Mouse (Mus musculus) Muller cell, postnatal 12 days (primary cell): ENCODE data around the gene Pdzd2.

Source experiments
- DNase-seq: peaks from one replicate; pipeline ENCODE4 v3.0.0-alpha.2; 2015; ENCODE audit errors: inconsistent ontology term

The Pdzd2 gene

DNA sequence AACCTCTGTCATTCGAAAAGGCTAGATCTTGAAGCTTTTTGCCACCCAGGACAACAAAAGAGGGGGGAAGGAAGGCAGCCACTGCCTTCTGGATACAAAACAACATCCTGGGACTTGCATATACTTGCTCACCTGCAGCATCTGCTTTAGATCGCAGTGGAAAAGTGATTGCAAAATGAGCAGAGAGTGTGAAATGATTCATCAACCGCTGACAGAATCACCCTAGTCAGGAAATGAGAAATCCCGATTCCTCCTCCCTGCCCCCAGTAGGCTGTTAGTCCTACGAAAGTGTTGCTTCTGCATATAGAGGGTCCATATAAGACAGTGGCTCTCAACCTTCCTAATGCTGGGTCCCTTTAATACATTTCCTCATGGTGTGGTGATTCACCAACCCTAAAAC lies 258.5 kb downstream of the Pdzd2 start:
- DNase-seq, result no peak

DNA sequence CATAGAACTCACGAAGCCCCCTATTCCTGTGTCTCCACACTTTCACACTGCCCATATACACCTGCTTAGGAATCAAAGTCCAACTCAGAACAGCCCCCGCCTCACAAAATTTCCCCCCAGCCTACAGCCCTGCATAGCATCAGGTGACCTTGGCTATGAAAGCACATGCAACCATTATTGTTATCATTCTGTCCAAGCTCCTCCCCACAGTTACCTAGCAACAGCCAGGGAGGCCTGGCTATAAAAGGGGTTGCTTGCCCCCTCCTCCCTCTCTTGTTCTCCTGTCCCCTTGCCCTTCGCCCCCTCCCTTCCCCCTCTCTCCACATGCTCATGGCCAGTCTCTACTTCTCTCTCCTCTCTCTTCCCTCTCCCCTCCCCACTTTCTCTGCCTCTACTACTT lies 259.4 kb downstream of the Pdzd2 start:
- DNase-seq, result no peak

DNA sequence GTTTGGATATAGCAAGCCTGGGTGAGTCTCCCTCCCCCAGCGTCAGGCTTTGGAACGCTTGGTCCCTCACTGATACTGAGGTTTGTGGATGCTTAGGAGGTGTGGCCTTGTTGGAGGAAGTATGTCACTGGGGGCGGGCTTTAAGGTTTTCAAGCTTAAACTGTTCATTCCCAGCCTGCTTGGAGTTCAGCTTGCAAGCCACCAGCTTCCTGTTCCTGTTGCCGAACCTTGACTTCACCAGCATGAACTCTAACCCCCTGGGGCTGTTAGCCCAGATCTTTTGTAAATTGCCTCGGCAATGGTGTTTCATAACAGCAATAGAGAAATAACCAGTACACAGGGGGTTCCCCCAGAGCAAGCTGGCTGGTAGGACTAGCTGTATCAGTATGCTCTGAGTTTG lies 260.4 kb downstream of the Pdzd2 start:
- no peak for DNase-seq

DNA sequence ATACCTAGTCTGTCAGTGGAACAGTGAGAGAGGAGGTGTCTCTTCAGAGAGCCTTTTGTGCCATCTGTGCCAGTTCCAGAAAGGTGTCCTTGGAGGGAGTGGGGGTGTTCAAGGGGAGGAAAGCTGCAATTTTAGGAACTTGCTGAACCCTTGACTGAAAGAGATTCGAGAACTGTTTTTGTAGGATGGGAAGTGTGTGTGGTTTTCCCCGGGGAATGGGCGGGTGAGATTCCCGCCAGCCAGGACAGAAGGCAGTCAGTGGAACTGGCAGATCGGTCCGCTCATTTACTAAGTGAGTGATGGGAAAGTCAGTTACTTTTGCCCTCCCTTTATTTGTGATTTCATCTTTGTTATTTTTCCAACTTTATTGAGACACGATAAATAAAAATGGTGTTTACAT lies 266.1 kb downstream of the Pdzd2 start:
- no peak for DNase-seq

DNA sequence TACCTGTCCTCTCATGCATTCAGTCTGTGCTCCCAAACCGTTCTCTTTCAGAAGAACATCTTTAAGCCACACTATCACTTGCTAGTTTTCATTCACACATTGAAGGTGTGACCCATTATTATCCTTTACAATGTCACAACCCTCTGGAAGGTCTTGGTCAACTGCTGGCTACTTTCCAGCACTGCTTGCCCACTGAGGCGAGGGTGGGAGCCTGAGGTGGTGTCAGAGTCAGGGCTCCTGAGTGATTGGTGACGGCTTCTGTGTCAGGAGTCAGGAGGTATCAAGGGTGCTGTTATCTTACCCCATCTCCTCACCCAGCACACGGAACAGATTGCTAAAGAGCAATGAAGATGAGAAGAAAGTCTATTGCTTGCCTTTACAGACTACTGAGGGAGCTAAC lies 267.1 kb downstream of the Pdzd2 start:
- no peak for DNase-seq

DNA sequence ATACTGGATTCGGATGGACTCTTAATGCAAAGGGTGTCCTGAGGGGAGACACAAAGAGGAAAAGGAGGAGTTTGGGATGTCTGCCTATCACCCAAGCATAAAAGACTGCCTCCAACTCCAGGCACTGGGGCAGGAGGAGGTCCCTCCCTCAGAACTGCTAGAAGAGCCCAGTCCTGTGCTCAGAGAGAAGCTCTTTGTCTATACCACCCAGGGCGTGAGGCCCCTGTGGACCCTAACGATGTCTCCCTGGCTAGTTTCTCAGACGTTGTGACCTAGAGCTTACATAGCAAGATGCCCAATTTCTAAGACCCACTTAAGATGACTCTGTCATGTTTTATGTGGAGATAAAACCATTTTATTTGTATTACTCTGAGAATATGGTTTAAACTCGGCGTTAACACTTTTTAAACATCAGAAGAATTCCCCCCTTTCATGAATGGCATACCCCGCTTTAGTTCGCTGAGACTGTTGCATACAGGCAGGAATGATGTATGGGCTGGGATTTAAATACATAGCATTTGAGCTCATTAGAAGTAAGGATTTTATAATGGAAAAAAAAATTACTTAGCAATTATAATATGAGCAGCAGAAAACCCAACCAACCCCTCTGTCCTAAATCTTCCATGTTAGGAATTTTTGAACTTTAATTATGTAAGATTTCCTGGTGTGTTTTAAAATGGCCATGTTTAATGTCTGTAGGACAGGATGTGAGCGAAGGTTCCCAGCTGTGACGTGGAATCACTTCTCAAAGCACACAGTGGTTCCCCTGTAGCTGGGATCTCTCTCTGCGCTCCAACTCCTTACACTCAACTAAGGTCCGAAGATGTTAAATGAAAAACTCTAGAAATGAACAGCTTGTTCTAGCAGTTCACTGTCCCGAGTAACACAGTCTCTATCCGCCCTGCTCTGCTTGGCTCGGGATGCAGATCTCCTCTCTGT lies 268.6 kb downstream of the Pdzd2 start:
- no peak for DNase-seq

DNA sequence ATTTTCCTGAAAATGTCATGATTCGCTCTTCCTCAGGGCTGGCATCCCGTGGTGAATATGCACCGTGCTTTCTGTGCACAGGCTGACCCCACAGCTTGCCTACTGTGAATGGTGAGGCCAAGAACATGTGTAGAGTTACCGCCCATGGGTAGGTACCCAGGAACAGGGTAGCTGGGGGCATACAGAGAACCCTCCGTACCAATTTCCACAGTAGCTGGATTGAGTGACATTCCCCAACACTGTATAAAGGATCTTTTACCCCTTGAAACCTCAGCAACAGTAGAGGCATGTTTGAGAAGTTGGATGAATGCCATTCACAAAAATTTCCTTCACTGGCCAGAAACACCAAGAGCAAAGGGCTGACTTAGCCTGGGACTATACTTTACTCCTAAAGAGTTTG lies 271.1 kb downstream of the Pdzd2 start:
- no peak for DNase-seq

DNA sequence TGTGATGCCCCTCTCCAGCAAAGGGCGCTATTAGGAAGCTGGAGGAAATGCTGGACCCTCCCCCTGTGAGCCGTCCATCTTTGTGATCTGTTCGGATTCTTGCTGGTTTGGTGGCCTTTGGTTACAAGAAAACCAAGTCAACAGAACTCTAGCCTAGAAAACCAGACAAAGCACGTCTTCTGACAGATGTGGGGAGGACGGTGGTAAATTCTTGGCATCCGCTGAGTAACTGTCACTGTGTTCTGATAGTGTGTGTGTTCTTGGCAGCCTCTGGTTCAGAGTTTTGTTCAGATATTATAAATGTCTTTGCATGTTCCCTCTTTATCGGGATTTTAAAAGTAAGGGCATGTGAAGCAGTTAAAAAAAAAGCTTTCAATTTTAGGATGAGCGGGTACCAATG lies 274.0 kb downstream of the Pdzd2 start:
- no peak for DNase-seq

DNA sequence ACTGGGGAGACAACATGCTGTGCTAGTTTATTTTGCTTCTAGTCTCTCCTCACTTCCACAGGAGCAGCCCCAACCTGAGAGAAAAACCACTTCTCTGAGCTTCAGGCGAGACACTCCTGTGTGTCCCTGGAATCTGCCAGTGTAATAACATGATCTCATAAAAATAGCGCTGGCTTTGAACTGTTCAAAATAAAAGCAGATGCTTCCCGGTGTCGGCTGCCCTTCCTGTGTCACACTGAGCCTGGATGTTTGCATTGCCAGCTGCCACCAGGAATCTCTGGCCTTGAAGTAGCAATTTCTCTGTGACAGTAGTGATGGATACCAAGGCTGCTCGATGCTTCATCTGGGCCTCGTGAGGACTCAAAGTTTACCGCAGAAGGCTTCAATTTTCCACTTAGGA lies 282.9 kb downstream of the Pdzd2 start:
- no peak for DNase-seq

DNA sequence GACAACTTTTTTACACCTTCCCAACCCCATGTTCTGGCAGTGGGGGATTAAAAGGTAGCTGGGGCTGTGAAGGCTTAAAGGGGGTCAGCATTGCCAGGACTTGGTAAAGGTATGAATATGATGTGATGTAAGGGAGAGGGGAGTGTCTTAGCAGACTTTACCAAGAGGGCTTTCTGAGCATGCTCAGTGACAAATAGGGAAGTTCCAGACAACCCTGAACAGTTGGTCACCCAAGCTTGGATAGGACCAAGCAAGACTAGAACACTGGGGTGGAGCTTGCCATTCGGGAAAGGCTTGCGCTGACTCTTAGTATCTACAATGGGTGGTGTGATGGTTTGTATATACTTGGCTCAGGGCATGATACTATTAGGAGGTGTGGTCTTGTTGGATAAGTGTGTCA lies 286.4 kb downstream of the Pdzd2 start:
- DNase-seq, result no peak

DNA sequence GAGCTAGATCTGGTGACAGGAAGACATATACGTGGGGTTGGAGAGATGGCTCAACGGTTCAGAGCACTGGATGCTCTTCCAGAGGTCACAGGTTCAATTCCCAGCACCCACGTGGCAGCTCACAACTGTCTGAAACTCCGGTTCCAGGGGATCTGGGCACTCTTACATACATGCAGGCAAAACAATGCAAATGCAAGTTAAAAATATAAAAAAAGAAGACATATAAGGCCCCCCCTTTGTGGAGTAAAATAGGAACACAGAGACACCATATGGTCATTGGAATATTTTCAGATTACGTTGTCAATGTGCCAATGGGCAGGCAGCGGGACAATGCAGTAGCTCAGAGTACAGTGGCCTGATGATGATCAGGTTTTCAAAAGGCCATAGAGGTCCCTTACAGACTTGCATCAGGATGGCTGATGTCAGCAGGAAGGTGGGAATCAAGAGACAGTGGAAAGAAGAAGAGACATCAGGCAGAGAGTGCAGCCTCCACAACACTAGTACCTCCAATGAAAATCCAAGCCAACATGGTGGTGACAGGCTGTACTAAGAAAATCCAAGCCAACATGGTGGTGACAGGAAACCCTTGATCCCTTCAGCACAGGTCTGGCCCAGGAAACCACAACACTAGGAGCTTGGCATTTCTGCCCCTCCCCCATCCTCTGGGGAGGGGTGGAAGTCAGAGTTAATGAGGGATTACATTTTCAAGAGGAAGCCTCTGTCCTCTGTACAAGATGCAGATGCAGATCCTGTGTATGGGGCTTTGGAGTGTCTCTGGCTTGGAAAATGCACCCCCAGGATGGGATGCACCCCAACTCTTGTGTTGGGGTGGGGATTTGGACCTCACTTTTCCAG lies 287.4 kb downstream of the Pdzd2 start:
- no peak for DNase-seq

DNA sequence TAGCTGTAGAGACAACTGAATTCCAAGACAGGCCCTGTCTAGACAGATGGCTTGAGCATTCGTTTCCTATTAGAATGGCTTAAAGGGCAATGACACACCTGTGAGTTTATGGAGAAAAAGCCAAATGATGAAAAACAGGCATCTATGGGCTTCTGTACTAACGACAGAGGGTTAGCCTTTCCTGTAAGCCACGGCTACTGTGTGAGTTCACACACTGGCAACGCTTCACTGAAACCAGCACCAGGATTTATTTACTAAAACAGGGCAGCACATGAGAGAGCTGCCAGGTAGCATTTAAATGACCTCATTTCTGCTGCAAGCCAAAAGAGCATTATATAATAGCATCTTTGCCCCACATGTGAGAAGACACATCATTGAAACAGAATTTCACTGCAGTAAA lies 288.3 kb downstream of the Pdzd2 start:
- no peak for DNase-seq

DNA sequence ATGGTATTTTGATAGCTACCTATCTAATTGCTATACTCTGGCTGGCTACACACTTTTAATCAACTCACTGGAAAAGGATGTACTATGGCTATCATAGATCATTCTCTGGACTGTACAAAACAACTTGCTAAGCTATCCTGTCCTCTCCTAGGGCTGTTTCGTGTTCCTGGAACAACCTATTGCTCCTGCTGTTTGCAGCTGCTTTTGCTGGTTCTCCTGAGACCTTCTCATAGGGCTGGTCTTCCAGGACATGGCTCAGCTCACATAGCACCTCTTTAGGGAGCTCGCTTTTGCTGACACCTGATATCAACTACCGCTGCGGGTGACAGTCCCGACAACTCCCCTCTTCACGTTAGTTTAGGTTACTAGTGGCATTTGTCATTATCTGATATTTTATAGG lies 288.9 kb downstream of the Pdzd2 start:
- no peak for DNase-seq

DNA sequence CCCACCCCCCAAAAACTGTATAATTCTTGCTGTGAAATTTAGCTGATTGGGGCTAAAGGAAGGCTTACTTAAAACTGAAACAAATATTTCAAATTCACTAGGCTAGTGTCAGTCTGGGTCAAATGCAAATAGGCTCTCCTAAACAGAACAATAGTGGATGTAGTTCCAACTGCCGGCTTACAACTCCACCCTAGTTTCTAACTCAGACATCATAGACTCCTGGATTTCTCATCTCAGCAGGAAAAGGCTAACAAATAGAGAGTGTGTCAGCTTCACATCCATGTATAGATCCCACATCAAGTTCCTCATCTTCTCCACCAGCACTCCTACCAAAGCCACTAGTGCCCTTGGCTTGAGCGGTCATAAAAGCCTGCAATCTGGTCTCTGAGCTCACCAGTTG lies 290.4 kb downstream of the Pdzd2 start:
- no peak for DNase-seq

DNA sequence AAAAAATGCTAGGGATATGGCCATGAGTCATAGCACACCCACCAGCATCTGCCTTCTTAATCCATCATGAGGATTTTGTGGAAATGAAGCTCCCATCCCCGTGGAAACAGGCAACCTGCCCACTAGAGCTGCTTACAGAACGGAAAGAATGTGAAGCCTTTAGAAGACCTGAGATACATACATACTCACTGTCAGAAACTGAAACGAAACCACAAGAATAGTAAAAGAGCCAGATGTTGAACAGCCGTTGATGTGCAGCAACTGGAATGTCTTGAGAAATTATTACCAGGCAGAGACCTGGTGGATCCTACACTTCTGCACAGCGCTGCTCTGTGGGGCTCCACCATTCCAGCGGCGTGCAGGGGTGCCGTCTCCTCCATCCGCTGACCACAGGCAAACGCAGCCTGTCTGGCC lies 292.7 kb downstream of the Pdzd2 start:
- peak; percentile 50 for DNase-seq

DNA sequence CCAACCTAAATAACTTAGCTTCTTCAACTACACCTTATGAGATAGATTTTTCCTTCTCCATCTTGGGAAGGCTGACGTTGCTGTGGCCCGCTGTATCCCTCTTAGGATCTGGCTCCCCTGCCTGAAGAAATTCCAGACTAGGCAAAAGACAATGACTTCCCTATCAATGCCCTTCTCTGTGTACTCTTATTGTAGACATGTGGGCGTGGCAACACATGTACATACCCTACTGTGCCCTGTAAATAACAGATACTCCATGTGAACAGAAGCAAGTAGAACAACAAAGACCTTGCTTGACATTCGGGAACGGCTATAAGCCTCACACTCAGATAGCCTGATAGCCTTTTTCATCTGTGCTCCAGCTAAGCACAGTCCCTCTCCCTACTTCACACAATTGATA lies 295.2 kb downstream of the Pdzd2 start:
- no peak for DNase-seq

DNA sequence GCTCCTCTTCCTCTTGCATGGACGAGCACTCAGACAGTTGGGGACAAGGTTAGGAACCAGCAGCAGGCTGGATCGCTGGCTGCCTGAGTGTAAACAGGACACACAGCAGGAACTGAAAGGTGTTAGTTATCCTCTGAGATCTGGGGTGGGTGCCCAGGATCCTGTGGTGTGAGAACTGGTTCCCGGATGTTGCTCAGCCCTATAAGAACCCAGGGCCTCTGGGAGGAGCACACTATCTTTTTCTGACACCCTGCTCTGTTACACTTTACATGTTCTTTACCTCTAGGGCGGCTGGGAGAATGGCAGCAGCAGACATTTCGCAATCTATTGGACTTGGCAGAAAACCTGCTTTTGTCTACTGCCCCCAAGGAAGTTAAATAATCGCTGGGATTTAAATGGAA lies 300.4 kb downstream of the Pdzd2 start:
- DNase-seq, result no peak

DNA sequence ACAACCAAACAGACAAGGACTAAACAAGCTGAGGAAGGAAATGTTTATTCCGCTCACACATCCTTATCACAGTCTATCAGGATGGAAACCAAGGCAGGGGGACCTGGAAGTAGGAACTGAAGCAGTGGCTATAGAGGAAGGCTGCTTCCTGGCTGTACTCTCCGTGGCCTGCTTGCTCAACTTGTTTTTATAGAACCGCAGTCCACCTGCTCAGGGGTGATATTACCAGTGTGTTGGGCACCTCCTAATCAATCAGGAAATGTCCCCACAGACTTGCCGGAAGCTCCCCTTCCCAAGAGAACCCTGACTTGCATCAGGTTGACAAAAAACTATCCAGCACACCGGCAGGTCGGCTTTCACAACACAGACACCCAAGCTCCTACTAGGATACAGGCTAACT lies 301.0 kb downstream of the Pdzd2 start:
- no peak for DNase-seq

DNA sequence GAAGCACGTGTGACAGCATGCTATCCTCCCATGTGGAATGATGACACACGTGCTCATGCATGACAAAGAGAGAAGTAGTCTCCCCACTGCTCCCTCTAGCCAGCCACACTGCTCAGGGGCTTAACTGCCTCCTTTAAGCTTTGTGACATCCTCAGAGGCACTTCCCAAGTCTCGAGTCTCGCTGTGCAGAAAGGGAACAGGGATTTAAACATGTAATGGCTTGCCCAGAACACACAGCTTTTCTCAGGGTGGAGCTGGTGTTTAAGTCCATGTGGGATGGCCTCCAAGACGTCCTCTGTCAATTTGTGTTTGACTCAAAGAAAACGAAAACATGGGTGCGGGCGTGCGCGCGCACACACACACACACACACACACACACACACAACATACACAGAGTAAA lies 301.6 kb downstream of the Pdzd2 start:
- no peak for DNase-seq

DNA sequence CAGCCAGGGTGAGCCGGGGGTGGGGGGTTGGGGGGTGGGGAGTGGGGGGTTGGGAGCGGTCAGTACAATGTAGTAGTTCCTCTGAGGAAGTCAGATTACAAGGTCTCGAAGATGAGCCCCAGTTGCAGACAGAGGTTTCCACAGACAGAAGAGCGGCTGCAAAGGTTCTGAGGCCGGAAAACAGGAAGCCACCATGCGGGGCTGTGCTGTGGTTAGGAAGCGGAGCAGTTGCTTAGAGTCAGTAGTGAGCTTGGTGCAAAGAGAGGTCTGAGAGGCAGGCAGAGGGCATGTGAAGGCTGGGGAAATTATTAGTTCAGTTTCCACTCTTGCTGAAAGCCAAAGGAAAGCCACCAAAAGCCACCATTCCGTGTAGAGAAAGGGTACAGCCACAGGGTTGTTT lies 303.8 kb downstream of the Pdzd2 start:
- DNase-seq, result no peak

DNA sequence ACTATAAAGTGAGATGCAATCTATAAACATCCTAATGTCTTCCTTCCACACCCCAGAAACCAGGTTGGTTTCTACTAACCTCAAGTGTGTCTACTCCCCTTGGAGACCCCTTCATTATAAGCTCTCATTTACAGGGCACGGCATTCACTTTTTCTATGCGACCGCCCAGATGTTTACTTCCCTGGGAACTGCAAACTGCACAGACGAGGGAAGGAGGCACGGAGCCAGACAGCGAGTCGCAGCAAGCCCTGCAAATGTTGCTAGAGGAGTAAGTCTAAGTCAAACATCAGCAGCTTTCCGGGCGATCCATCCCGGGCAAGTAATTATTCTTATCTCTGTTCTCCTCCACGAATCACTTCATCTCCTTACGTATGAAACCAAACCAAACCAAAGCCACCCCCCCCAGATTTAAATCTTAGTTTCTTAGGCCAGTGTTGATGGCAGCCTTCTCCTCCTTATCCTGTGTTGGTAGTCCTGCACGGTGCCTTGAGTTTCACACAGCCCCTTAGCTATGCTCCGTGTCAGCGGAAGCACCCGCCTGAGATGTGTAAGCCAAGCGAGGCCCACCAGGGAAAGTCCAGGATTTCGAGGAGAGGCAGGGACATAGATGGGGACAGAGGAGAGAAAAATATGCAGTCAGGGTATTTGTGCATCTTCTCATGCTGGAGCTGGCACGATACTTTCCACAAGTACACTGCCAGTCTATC lies 305.7 kb downstream of the Pdzd2 start:
- no peak for DNase-seq

DNA sequence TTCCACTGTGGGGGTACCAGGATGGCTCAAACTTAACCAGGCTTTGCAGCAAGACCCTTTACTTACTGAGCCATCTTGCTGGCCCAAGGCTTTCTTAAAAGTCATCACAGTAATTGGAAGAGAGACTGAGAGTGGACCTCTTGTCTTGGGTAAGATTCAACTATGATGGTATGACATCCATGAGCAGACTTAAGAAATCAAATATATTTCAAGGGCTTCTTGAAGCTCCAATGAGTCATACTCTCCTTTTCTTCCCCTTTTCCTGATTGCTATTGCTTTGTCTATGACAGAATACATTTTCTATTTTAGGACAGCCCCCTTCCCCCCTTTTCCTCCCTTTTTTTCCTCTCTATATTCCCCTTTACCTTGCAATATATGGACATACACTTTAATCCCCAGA lies 306.8 kb downstream of the Pdzd2 start:
- no peak for DNase-seq
